Mouse (Mus musculus): ENCODE measurements around the gene Rnf216. TPM values are rescaled to one million over a fixed set of nuclear protein-coding genes. Genes with fewer than 3 reads are reported as not detected.
A peak's percentile ranks its signal among the peaks of the same experiment; 100 is the strongest.

Rnf216 gene
- polyA plus RNA-seq, 1 experiment from 2014 or later: 33.1 TPM

- H3K4me3 ChIP-seq: peak overlapping the region; percentile 98
- no peaks in the 10 kb centered on the region for H3K9me3 ChIP-seq
- peak overlapping the region; percentile 99 for H3K4me2 ChIP-seq
- H3K9ac ChIP-seq: peak overlapping the region; percentile 100
- peaks cover 61% of the 10 kb centered on the region for H3K4me1 ChIP-seq (replicated peaks)
- peak overlapping the region; percentile 96 for H3K27ac ChIP-seq (replicated peaks)
- no peak for ATAC-seq (ENCODE audit: low read depth)
- peaks cover 20% of the 10 kb centered on the region for H3K36me3 ChIP-seq
- H3K27me3 ChIP-seq: no peaks in the 10 kb centered on the region; the same call in 1 of the 2 replicates
- whole genome bisulfite sequencing: 3% methylated on average over 13 of the region's 13 CpGs
Observed at GRCm38 (mm10) chr5:142963003-142963704, 149.6 kb downstream of the Rnf216 start.

DNA sequence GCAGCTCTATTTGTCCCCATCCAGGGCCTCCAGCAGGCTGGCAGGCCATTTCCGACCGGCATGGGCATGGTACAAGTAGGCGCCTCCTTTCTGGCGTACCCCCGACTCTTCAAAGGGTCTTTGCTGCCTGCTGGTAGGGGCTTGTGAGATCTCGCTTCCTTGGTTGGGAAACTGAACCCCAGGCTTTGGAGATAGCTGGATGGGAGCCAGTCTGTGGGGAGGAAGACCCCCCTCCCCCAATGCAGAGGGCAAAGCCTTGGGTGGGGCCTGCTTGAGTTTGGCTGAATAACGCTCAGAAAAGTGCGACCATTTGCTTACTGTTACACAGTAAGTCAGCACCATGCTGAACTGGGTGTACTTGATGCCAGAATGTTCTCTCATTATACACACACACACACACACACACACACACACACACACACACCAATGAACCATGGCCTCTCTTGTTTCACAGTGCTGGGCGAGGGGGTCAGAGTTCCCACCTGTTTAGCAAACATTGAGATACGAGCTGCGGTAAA, 150.3 kb downstream of the Rnf216 start:
- no peaks in the 10 kb centered on the region; the same call in 1 of the 2 replicates for H3K27me3 ChIP-seq
- peak overlapping the region; percentile 99 for H3K4me2 ChIP-seq
- H3K4me1 ChIP-seq (replicated peaks): peaks cover 55% of the 10 kb centered on the region
- H3K4me3 ChIP-seq: peak overlapping the region; percentile 98
- peaks cover 15% of the 10 kb centered on the region for H3K36me3 ChIP-seq
- H3K27ac ChIP-seq (replicated peaks): peak overlapping the region; percentile 96
- no peaks in the 10 kb centered on the region for H3K9me3 ChIP-seq
- 0% methylated on average over 11 of the region's 11 CpGs for WGBS
- peak; percentile 0; the same call in 1 of the 2 replicates for ATAC-seq (ENCODE audit: low read depth)
- peak overlapping the region; percentile 100 for H3K9ac ChIP-seq

- WGBS: under 1% methylated on average over 43 of the region's 43 CpGs
- Histone ChIP-seq H3K36me3 (peaks cover 11% of the 10 kb centered on the region), H3K27ac (replicated peaks) (peak overlapping the region; percentile 96), H3K4me1 (replicated peaks) (peaks cover 50% of the 10 kb centered on the region), H3K4me2 (peak overlapping the region; percentile 99), H3K9ac (peak overlapping the region; percentile 100), H3K9me3 (no peaks in the 10 kb centered on the region), H3K27me3 (no peaks in the 10 kb centered on the region; the same call in 1 of the 2 replicates), H3K4me3 (peak overlapping the region; percentile 98)
- ATAC-seq (ENCODE audit: low read depth): peak; percentile 56
Observed at GRCm38 (mm10) chr5:142961881-142962443, 150.8 kb downstream of the Rnf216 start.

GRCm38 (mm10) chr5:142961398-142961880, 151.4 kb downstream of the Rnf216 start:
- peak; percentile 33 for ATAC-seq (ENCODE audit: low read depth)
- Histone ChIP-seq H3K4me2 (peak overlapping the region; percentile 99), H3K4me3 (peak overlapping the region; percentile 98), H3K36me3 (peaks cover 8% of the 10 kb centered on the region), H3K27ac (replicated peaks) (peak overlapping the region; percentile 96), H3K9ac (peak overlapping the region; percentile 100), H3K9me3 (no peaks in the 10 kb centered on the region), H3K27me3 (no peaks in the 10 kb centered on the region; the same call in 1 of the 2 replicates), H3K4me1 (replicated peaks) (peaks cover 46% of the 10 kb centered on the region)
- WGBS: under 1% methylated on average over 15 of the region's 15 CpGs

- peak overlapping the region; percentile 96 for H3K27ac ChIP-seq (replicated peaks)
- no peaks in the 10 kb centered on the region for H3K9me3 ChIP-seq
- peak overlapping the region; percentile 98 for H3K4me3 ChIP-seq
- H3K27me3 ChIP-seq: no peaks in the 10 kb centered on the region; the same call in 1 of the 2 replicates
- under 1% methylated on average over 59 of the region's 59 CpGs for WGBS
- peak overlapping the region; percentile 99 for H3K4me2 ChIP-seq
- ATAC-seq (ENCODE audit: low read depth): peak; percentile 26
- peaks cover 1% of the 10 kb centered on the region for H3K36me3 ChIP-seq
- peaks cover 40% of the 10 kb centered on the region for H3K4me1 ChIP-seq (replicated peaks)
- H3K9ac ChIP-seq: peak overlapping the region; percentile 100
Observed at GRCm38 (mm10) chr5:142960775-142961271, 152.0 kb downstream of the Rnf216 start.

DNA sequence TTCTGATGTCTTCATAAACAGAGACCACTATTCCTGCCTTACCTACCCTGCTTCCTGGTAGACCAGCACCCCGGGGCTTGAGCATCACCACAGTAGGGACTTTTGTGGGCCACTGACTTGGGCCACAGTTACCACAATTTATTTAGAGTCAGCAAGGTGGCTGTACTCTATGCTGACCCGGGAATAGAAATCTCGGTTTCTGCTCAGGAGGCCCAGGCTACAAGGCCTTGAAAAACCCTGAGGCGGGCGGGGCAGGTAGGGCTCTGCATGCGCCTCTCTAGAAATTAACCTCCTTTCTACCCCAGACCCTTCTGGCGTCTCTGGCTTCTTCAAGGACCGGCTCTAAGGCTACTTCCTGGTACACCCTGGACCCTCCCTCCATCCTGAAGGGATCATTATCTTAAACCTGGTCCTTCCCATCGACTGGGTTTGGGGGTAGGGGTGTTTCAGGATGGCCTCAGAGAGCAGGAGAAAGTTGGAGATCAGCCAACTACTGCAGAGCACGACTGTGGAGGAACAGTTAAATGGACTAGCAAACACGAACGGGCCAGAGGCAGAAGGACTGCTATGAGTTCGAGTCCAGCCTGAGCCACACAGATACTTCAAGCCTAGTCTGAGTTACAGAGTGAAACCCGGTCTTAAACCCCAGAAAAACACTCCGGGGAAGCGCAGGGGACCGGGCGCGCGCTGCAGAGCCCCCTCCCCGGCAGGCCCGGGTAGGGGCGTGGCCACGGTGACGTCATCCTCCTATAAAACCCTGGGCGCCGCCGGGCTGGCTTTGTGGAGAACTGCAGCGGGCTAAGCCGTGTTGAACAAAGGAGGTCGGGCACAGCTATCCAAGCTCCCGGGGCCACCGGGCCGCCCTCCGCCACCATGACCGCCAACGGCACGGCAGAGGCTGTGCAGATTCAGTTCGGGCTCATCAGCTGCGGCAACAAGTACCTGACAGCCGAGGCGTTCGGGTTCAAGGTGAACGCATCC, 152.9 kb downstream of the Rnf216 start, which contains the start of gene Fscn1:
Gene Fscn1 (plus strand): TSS at position 768 of the 981 bp plus-strand sequence.
- Histone ChIP-seq H3K27me3 (no peaks in the 10 kb centered on the region; the same call in 1 of the 2 replicates), H3K9ac (peak within 1 kb of the TSS; percentile 100), H3K4me2 (peak within 1 kb of the TSS; percentile 99), H3K36me3 (no peaks in the 10 kb centered on the region), H3K27ac (replicated peaks) (peak within 1 kb of the TSS; percentile 96), H3K4me3 (peak within 1 kb of the TSS; percentile 98), H3K9me3 (no peaks in the 10 kb centered on the region), H3K4me1 (replicated peaks) (peaks cover 31% of the 10 kb centered on the region)
- WGBS: 8% methylated on average over 44 of the region's 44 CpGs
- ATAC-seq (ENCODE audit: low read depth): peak; percentile 75

GRCm38 (mm10) chr5:142959156-142959555, 153.6 kb downstream of the Rnf216 start:
- H3K4me3 ChIP-seq: no peak overlapping the region
- H3K27me3 ChIP-seq: no peaks in the 10 kb centered on the region; the same call in 1 of the 2 replicates
- no peaks in the 10 kb centered on the region for H3K9me3 ChIP-seq
- H3K27ac ChIP-seq (replicated peaks): no peak overlapping the region
- 56% methylated on average over 4 of the region's 4 CpGs for WGBS
- no peak for ATAC-seq (ENCODE audit: low read depth)
- no peak overlapping the region for H3K4me2 ChIP-seq
- H3K4me1 ChIP-seq (replicated peaks): peaks cover 24% of the 10 kb centered on the region
- no peak overlapping the region for H3K9ac ChIP-seq
- no peaks in the 10 kb centered on the region for H3K36me3 ChIP-seq

GRCm38 (mm10) chr5:142958464-142958863, 154.3 kb downstream of the Rnf216 start:
- 84% methylated on average over 14 of the region's 14 CpGs for WGBS
- no peak for ATAC-seq (ENCODE audit: low read depth)
- no peak overlapping the region for H3K4me3 ChIP-seq
- H3K9ac ChIP-seq: no peak overlapping the region
- H3K27me3 ChIP-seq: no peaks in the 10 kb centered on the region; the same call in 1 of the 2 replicates
- no peak overlapping the region for H3K4me2 ChIP-seq
- H3K4me1 ChIP-seq (replicated peaks): peaks cover 17% of the 10 kb centered on the region
- H3K27ac ChIP-seq (replicated peaks): no peak overlapping the region
- no peaks in the 10 kb centered on the region for H3K9me3 ChIP-seq
- H3K36me3 ChIP-seq: no peaks in the 10 kb centered on the region

DNA sequence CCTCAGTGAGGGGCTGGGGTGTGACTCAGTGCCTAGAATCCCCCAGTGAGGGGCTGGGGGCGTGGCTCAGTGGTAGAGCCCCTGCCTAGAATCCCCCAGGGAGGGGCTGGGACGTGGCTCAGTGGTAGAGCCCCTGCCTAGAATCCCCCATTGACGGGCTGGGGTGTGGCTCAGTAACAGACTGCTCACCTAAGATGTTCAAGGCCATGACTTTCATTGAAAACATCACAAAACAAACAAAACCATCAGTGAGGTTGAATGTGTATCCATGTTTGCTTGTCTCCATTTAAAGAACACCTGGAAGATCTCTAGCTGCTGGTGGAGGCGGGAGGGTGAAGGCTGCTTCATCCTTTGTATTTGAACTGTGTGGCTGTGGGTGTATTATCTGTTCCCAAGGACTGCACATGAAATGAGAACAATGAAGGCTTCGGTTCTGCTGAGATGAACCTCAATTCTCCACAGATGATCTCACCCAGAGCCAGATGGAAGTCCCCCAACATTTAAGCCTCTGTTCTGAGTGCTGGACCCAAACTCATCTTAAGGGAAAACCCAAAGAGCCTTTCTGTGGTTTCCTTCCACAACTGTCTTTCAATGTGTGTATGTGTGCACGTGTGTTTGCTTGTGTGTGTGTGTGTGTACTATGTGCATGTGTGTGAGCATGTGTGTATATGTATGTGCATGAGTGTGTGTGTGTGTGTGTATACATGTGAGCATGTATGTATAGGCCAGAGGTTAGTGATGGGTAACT, 155.7 kb downstream of the Rnf216 start:
- WGBS: 68% methylated on average over 6 of the region's 6 CpGs
- Histone ChIP-seq H3K4me2 (no peak overlapping the region), H3K4me1 (replicated peaks) (peaks cover 5% of the 10 kb centered on the region), H3K4me3 (no peak overlapping the region), H3K9me3 (no peaks in the 10 kb centered on the region), H3K27me3 (no peaks in the 10 kb centered on the region; the same call in 1 of the 2 replicates), H3K9ac (no peak overlapping the region), H3K27ac (replicated peaks) (no peak overlapping the region), H3K36me3 (no peaks in the 10 kb centered on the region)
- no peak for ATAC-seq (ENCODE audit: low read depth)

DNA sequence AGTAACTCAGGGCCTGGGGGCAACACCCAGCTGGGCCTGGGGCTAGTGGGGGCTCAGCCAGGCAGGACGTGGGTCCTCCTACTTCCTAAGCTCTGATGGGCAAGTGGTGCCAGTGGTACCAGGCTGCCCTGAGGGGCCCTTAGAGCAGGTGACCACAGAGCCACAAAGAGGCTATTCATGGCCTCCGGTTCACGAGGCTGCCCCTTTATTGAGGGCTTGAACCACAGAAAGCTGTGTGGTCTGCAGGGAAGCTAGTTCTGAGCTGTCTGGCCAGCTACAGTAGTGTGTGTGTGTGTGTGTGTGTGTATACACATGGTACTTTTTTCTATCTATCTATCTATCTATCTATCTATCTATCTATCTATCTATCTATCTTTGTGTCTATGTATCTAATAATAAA, 159.2 kb downstream of the Rnf216 start:
- Histone ChIP-seq H3K36me3 (no peaks in the 10 kb centered on the region), H3K4me1 (replicated peaks) (no peaks in the 10 kb centered on the region), H3K4me2 (no peak overlapping the region), H3K9ac (no peak overlapping the region), H3K9me3 (no peaks in the 10 kb centered on the region), H3K27me3 (no peaks in the 10 kb centered on the region; the same call in 1 of the 2 replicates), H3K4me3 (no peak overlapping the region), H3K27ac (replicated peaks) (no peak overlapping the region)
- no peak for ATAC-seq (ENCODE audit: low read depth)
- 31% methylated on average over 3 of the region's 3 CpGs for WGBS

All from neural tube, embryonic 13.5 days (tissue).